Mouse (Mus musculus) liver, postnatal 0 days (tissue): ENCODE data around the gene Sipa1.

Experiments used
- CTCF ChIP-seq: sonication (generic); IDR thresholded peaks from 2 replicates; pipeline ENCODE4 v1.5.1; 2016; ENCODE audit warnings: antibody characterized with exemption, low read depth
- EP300 ChIP-seq: IDR thresholded peaks from 2 replicates; pipeline ENCODE4 v1.6.1; 2016; ENCODE audit warnings: antibody characterized with exemption, low read depth, mild to moderate bottlenecking

DNA sequence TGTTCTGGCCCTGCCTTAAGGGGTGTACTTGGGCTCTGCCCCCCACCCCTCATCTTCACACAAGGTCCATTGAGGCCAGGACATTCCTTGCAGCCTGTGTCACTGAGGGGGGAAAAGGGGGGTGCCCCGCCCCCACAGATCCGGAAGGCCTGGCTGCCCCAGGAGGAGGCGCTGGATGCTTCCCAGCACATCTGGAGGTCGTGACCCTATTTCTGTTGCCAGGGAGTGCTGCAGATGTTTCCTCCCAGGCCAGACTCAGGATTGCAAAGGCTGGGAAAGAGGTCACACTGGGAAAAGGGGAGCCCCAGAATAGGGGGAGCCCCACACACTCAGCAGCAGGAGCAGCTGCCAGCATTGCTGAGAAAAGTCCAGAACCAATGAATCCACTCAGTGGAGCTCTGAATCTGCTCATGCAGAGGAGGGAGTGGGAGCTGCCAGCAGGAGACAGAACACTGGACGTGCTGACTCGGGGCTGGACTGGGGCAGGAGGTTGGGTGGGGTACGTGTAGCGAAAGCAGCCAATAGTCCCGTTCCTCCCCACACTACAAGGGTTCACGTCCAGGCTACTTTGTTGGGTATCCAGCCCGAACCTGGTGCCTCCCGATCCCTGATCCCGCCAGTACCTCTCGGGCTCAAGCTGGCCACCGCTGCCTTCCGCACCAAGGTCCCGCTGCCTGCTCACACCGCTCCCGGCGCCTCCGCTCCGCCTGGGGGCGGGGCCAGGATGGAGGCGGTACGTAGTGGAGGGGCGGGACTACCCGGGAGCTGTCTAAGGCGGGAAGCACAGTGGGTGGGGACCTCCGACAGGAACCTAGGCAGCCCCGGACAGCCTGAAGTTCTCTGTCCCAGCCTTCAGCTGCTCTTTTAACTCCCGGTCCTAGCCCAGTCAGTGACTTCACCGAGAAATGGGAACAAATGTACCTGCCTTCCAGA lies at the start of gene Sipa1:
- TF ChIP-seq CTCF: peak; percentile 30
- TF ChIP-seq EP300: no peak; the same call in 1 of the 2 replicates
